Mouse (Mus musculus): ENCODE data around the gene 1700016H13Rik. TPM values are rescaled to one million over a fixed set of nuclear protein-coding genes. Genes with fewer than 3 reads are reported as not detected.
A peak's percentile ranks its signal among the peaks of the same experiment; 100 is the strongest.

The 1700016H13Rik gene
- total RNA-seq (2022), result not detected

DNA sequence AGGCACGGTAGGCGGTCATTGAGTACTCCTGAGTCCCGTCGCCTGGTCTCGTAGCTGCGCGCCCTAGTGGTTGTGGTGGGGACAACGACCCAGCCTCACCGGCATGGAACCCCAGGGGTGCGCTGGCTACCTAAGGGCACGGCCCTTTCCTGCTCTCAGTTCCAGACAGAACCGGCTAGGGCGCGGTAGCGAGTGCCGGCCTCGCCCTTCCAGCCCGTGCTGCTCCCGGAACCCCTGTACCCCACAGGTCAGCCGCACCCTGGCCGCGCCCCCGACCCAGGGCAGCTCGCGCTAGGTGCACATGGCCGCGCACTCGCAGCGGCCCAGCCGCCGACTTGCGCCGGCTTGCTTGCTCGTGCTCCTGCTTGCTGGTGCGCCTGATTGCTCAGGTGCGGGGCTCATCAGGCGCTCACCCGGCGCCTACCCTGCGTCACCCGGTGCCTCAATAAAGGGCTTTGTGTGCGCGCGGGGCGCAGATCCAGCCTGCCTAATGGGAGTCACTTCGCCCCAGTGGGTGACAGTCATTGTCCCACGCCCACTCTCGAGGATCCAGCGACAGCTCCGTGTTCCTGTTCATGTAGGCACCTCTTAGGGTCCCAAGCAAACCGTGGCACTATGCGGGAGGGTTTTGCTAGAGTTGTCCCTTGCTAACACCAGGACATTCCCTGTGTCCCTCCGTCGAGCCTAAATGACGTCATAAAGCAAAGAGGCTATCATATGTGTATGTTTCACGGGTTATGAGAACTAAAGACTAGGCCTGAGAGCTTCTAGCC is at the start of gene 1700016H13Rik:
Gene 1700016H13Rik (minus strand): TSS at position 665 of the 773 bp plus-strand sequence.
- DNase-seq (ENCODE audit: low spot score), result peak; percentile 74

DNA sequence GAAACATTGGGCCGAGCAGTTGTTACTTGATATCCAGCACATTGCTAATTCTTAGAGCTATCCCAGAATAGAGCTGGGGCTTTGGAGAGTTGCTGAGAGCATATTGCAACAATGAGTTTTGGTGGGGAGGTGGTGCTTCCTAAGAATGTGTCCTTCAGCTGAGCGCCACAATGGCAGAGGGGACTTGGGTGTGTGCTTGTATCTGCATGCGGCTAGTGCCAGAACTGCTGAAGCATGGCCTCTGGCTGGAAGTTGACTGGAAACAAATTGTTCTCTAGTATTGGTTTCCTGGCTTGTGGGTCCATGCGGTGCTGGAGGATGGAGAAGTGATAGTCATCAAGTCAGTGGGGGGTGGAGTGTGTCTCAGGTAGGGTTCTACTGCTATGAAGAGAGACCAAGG is 49.5 kb upstream of the 1700016H13Rik start:
- no peak for DNase-seq (ENCODE audit: low spot score)

DNA sequence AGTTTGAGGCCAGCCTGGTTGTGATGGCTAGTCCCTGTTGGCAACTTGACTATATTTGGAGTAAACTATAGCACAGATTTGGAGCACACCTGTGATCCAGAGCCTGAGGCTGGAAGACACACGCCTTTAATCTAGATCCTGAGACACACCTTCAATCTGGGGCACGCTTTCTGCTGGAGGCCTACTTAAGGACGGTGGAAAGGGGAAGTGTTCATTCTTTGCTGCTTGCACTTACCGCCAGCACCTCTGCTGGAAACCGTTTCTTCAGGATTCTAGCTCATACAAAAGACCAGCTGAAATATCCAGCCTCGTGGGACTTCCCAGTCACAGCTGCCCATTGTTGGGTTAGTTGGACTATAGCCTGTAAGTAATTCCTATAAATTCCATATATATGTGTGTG is 46.7 kb upstream of the 1700016H13Rik start:
- DNase-seq (ENCODE audit: low spot score), result no peak

DNA sequence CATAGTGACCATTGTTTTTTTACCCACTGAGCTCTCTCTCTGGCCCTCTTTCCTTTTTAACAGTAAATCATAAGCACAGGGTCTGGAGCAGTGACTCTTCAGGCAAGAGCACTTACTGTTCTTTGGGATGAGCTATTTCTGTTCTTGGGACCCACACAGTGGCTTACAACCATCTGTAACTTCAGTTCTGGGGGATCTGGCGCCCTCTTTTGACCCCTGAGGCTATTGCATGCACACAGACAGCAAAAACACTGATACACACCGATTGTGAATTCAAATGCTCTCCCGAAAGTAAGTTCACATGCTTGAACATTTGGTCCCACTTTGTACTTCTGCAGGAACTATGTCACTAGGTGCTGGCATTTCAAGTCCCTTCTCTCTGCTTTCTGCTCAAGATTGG is 45.7 kb upstream of the 1700016H13Rik start:
- no peak for DNase-seq (ENCODE audit: low spot score)

DNA sequence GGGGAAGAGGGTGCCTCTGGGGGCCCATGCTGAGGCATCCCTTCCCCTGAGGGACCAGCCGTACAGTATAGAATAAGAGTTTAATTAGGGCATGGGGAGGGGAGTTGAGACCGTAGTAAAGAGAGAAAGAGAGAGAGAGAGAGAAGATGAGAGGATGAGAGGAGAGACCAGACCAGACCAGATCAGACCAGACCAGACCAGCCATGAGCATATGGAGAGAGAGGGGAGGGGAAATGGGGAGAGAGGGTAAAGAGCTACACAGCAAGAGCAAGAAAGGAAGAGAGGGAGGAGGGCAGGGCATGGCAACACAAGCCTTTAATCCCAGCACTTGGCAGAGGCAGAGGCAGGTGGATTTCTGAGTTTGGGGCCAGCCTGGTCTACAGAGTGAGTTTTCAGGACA is 44.9 kb upstream of the 1700016H13Rik start:
- DNase-seq (ENCODE audit: low spot score), result no peak

DNA sequence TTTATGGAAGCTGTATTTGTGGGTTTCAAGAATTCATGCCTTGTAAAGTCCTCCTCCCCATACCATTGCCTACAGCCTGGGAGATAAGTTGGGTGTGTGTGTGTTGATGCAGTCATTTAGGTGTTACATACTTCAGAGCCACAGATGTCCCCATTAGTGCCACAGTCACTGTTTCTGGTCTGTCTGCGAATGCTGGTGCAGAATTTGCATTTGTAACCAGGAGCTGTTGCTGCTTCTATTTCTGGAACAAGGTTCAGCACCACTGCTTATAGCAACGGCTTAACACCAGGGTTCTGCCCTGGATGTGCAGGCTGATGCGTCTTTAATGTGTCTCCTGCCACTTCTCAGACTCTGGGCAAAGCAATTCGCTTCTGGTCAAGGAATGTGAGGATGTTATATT is 43.7 kb upstream of the 1700016H13Rik start:
- no peak for DNase-seq (ENCODE audit: low spot score)

DNA sequence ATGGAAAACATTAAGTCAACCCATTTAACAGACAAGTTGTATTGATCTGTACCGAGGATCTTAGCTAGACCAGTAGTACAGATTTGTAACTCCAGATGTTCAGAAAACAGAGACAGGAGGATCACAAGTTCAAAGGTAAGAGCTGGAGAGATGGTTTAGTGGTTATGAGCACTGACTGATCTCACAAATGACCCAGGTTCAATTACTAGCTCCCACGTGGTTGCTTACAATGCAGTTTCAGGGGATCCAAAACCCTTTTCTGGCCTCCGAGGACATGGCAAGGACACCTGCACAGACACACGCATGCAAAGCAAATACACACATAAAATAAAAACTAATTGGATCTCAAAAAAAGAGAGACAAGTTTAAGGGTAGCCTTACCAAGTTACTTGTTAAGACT is 42.8 kb upstream of the 1700016H13Rik start:
- no peak for DNase-seq (ENCODE audit: low spot score)

DNA sequence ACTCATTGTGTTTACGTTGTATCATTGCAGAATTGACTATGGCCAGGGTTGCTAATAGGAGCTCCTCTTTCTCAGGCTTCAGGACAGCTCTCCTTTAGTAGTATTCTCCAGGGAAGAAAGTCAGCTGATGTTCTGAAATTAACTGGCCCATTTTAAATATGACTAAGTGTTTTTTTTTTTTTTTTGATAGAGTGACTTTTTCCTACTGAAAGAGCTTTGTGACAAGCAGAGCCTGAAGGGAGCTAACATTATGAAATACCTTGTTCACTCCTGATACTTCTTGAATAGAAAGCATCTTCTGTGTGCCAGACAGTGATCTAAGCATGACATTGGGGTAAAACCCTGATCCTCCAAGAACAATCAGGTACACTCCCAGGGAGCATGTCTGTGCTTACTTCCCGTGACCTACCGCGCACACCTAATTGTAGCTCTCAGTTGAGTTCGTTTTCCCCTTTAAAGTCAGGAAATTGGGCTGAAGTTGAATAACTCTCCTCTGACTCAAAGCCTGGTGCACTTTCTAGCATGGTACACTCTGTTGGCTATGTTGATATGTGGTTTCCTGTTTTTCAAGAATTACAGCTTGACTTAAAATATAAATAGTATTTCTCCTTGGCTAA is 42.2 kb upstream of the 1700016H13Rik start:
- DNase-seq (ENCODE audit: low spot score), result no peak

DNA sequence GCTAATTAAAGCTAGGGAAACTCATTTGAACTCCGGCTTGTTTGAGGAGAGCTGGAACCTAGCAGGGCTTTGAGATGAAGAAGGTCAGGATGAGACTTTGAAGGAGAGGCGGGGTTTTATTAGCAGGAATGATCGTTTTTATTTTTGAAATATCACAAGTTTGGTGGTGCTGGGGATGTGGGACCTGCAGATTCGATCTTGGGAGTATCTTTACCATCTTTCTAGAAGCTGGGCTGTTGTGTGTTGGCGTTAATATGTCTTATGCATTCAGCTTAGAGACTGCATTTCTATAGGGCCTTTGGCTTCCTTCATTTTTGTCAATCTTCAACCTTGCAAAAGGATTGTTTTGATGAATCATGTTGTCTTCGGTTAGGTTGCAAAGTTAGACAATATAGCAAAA is 38.3 kb upstream of the 1700016H13Rik start:
- DNase-seq (ENCODE audit: low spot score), result no peak

DNA sequence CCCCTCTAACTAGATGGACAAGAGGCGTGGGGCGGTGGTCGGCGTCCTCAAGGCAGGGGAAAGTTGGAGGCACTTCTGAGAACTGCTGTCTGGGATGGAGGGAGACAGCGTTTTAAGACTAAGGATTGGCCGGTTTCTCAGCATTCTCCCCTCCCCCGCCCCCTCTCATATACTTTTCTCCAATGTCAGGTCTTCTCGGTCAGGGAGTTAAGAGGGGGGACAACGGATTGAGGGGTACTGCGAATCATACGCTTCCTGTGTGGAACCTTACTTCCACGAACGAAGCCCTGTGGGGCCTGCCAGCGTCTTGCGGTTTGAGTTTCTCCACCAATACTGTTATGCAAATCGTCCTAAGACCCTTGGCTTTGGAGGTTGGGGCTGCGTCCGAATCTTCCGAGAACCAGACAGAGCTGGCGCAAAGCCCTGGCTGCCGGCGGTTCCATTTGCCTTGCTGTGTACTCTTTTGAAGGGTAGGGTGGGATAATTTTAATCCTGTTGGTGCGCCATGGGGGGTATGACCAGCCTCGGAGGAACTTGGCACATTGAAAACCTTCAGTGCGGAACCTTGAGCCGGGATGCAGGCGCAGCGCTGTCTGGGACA is 37.3 kb upstream of the 1700016H13Rik start:
- peak; percentile 28 for DNase-seq (ENCODE audit: low spot score)

DNA sequence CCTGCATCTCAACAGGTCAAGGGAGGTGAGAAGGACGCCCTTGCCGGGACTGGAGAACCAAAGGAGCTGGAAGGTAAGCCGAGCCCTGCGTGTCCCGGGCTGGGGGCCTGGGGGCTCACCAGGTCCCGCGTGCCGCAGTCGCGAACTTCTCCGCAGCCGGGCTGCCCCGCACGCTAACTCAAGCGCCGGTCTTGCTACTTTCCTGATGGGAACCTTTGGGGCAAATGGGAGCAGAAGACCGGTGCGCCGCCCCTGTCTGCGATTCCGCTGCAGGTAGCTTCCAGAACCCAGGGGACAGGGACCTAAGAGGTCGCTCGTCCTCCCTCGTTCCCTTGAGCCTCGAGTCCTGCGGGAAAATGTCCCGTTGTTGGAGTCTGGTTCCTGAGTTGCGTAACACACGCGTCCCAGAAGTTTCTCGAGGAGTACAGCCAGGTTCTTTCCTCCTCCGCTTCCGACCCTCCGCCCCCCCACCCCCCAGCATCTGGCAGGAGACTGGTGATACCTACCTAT is 36.8 kb upstream of the 1700016H13Rik start:
- peak; percentile 54 for DNase-seq (ENCODE audit: low spot score)

DNA sequence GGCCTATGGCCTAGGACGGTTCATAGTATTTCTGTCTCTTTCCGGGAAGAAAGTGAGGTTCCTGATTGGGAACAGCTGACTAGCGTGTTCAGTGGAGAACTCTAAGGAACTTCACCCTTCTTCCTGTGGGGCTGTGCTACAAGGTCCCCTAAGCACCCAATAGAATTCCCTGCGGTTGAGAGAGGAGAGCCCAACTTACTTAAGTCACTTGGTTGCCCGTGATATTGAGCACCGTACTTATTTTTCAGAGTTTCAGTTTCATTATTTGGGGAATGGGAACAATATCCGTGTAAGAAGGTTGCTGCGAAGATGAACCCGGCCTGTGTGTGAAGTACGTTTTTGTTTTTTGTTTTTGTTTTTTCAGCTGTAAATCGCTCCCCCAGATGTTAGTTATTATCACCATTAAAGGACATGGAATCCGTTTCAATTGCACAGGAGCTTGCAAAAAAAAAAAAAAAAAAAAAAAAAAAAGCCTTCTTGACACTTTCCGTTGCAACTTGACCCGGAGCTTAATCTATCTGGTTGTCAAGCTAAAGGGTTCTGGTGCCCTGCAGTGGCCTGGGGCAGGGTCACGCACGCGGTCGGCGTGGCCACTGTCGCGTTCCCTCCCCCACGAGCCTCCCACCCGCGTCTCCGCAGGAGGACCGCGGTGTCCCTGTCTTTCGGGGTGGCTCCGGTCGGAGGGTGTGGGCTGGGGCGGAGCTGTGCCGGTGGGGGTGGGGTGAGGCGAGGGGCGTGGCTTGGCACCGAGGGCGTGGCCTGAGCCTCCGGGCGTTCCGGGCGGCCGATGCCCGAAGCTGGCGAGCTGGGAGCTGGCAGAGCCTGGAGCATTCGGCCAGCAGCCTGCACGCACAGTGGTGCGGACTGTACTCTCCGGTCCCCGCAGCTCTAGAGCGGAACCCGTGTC is 36.1 kb upstream of the 1700016H13Rik start, which contains the start of gene Aff1:
Gene Aff1 (plus strand): TSS at position 751 of the 907 bp plus-strand sequence.
- DNase-seq (ENCODE audit: low spot score), result peak; percentile 91

DNA sequence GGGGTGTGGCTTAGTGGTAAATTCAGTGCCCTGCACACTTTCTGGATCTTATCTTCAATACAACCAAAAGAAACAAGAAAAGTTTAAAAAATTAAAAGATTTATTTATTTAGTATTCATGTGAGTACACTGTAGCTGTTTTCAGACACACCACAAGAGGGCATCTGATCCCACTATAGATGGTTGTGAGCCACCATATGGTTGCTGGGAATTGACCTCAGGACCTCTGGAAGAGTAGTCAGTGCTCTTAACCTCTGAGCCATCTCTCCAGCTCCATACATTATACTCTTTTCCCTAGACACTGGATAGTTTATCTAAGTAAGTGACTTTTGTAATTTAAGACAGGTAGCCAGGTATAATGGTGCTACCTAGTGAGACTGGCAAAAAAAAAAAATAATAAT is 35.4 kb upstream of the 1700016H13Rik start:
- no peak for DNase-seq (ENCODE audit: low spot score)

DNA sequence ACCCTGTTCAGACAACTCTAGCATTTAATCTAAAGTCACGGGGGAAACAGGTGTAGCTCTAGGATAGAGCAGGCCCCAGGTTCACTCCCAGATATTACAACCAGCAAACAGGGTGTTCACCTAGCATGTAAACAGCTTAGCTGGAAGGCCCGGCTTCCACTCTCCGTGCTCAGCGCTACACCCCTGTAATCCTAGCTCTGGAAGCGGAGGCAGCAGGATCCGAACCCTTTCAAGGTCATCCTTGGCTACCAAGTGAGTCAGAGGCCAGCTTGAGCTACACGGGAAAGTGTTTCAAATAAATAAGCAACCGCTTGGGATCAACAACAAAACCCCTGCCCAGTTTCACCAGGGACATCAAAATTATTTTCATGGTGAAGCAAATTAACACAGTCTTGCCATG is 34.4 kb upstream of the 1700016H13Rik start:
- no peak for DNase-seq (ENCODE audit: low spot score)

DNA sequence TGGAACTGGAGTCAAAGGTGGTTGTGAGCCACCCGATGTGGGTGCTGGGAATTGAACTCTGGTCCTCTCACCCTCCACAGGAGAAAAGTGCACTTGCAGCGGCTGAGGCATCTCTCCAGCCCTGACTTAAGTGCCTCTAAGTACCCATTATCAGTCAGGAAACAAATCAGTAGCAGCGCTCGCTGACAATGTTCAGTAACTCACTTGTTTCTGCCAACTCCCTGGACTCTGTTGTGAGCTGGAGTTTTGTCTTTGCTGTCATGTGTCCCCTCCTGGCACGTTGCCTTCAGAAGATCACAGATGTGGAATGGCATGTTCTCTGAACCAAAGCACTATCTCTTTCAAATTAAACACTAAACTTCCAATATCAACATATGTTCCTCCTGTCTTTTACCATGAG is 33.8 kb upstream of the 1700016H13Rik start:
- DNase-seq (ENCODE audit: low spot score), result no peak

DNA sequence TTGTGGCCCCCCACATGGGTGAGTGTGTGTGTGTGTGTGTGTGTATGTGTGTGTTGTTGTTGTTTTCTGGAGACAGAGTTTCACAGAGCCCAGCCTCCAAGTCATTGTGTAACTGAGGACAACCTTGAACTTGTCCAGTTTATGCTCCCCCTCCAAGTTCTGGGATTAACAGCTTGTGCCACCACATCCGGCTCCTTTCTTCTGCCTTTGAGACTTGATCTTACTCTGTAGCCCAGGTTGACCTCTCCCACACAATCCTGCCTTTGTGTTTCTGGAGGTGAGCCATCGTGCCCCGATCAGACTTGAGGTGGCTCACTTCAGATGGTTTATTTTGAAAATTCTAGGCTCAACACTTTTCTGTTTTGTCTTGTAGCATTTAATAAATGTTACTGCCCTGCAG is 26.0 kb upstream of the 1700016H13Rik start:
- no peak for DNase-seq (ENCODE audit: low spot score)

DNA sequence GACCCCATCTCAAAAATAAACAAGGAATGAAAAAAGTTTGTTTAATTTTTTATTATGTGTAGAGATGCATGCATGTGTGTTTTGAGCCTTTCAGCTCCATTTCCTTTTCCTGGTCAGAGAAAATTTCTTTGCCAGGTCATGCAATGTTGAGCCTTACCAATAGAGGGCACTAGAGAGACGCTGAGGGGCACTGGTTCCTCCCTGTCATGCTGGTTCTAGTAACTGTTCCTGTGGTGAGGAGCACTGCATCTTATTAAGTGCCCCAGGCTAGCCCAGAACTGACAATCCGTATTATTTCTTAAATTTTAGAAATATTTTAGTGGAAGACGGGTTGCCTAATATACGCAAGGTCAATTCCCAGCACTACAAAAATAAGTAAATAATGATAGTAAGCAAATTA is 24.6 kb upstream of the 1700016H13Rik start:
- peak; percentile 94 for DNase-seq (ENCODE audit: low spot score)

DNA sequence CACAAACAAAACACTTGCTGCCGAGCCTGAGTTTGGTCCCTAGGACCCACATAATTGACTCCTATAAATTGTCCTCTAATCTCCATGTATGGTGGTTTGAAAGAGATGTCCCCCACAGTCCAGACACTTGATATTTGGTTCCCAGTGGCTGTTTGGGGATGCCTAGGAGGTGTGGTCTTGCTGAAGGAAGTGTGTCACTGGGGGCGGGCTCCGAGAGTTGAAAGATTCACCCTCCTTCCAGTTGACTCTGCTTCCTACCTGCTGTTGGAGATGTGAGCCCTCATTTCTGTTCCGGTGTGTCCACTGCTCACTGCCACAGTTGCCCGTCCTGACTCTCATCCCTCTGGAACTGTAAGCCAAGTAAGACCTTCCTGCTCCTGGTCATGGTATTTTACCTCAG is 23.2 kb upstream of the 1700016H13Rik start:
- no peak for DNase-seq (ENCODE audit: low spot score)

DNA sequence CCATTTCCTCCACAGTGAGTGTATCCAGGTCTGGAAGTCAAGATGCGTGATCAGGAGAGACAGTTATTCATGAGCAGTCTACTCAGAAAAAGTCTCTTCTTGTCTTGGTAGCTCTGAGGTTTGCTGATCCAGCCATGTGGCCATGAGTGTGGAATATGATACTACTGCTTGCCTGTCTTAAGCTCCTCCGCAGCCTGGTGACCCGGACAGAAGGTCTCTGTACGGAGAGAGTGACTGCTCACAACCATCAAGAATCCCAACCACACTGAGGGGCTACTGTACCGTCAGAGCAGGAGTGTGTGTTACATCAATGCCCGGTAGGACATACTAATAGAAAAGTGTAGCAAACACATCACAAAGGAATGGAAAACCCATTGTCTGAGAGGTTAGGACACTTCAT is 22.1 kb upstream of the 1700016H13Rik start:
- DNase-seq (ENCODE audit: low spot score), result no peak

DNA sequence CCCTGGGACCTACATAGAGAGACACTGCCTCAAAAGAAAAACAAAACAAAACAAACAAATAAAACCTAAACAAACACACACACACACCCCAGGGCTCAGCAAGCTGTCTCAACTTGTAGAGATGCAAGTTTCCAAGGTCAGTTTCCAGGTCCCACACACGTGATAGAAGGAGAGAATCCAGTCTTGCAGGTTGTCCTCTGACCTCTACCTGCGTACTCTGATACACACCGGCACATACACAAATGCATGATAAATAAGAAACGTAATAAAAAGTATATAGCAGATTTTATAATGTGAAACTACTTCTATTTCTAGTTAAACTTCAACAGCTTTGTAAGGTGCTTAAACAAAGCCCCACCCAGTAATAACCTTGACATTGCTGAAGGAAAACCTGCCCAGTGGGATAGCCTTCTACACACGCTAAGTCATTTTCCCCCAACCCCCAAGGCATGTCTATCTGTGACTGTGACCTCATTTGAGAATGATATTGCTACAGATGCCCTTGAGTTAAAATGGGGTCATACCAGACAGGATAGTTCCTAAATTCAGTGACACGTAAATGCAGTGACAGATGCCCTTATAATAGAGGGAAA is 20.6 kb upstream of the 1700016H13Rik start:
- no peak for DNase-seq (ENCODE audit: low spot score)

DNA sequence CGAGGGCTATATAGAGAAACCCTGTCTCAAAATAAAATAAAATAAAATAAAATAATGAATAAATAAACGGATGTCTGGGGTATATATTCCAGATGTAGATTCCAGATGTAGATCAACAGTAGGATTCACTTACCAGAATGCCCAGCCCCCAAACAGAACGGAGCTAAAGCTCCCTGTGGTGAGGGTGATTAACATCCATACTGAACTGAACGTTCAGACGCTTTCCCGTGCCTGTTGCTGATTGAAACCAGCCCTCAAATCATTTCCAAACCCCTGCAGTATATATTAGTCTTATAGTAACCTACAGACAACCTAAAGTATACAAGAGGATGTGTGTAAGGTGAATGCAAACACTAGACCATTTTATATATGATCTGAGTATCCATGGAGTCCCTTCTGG is 18.7 kb upstream of the 1700016H13Rik start:
- no peak for DNase-seq (ENCODE audit: low spot score)

Data from heart, adult 8-10 months (tissue).